Mouse (Mus musculus) embryonic facial prominence, embryonic 14.5 days (tissue): ENCODE results near the gene Dctn3. TPM values are rescaled to one million over a fixed set of nuclear protein-coding genes. Genes with fewer than 3 reads are reported as not detected.
"Not testable (repeated sequence)": the region's sequence is repeated elsewhere in the genome, so short reads cannot be mapped to it uniquely, and the experiment has no call there.

Experiments used
- ATAC-seq: fragments of 200-750 bp; cut with Nextera tagmentation; 2 replicates; pipeline ENCODE4 v1.8.0; 2017; ENCODE audit warnings: low read depth, moderate number of reproducible peaks, moderate TSS enrichment
- DNase-seq: peaks from one replicate; pipeline ENCODE4 v3.0.0-alpha.2; 2015; ENCODE audit warnings: low spot score
- H3K27ac ChIP-seq: fragments of 300-500 bp; sonication (generic); replicated peaks from 2 replicates; pipeline ENCODE4 v1.5.1; 2014; ENCODE audit warnings: low read depth, mild to moderate bottlenecking, low read length, moderate library complexity
- H3K27me3 ChIP-seq: fragments of 300-500 bp; sonication (generic); replicated peaks from 2 replicates; pipeline ENCODE4 v1.6.1; 2014; ENCODE audit warnings: low read length; ENCODE audit not compliant: control insufficient read depth, insufficient read depth
- H3K36me3 ChIP-seq: fragments of 300-500 bp; sonication (generic); 2 replicates; pipeline ENCODE4 v1.6.1; 2014; ENCODE audit warnings: low read length, mixed read lengths; ENCODE audit not compliant: control insufficient read depth, insufficient read depth
- H3K4me1 ChIP-seq: fragments of 300-500 bp; sonication (generic); 2 replicates; pipeline ENCODE4 v1.6.1; 2014; ENCODE audit warnings: antibody characterized with exemption, low read length; ENCODE audit not compliant: control insufficient read depth, insufficient read depth
- H3K4me2 ChIP-seq: fragments of 300-500 bp; sonication (generic); 2 replicates; pipeline ENCODE4 v1.6.1; 2014; ENCODE audit warnings: low read depth, mild to moderate bottlenecking, low read length, moderate library complexity, mixed read lengths
- H3K4me3 ChIP-seq: fragments of 300-500 bp; sonication (generic); 2 replicates; pipeline ENCODE4 v1.5.1; 2014; ENCODE audit warnings: low read depth, mild to moderate bottlenecking, low read length
- H3K9ac ChIP-seq: fragments of 300-500 bp; sonication (generic); 2 replicates; pipeline ENCODE4 v1.6.1; 2014; ENCODE audit warnings: low read depth, mild to moderate bottlenecking, low read length, moderate library complexity, mixed read lengths
- H3K9me3 ChIP-seq: fragments of 300-500 bp; sonication (generic); 2 replicates; pipeline ENCODE4 v1.6.1; 2016; ENCODE audit warnings: low read length; ENCODE audit not compliant: control insufficient read depth
- WGBS: fragments of 180-500 bp; shearing (Covaris S2); extraction: QIAGEN DNeasy Blood & Tissue Kit; methylation state at CpG from one replicate; pipeline ENCODE4 v1.1.7; 2014; 5-methylcytosine and 5-hydroxymethylcytosine counted together
- polyA plus RNA-seq: library from polyadenylated mRNA; unstranded; fragments of >200 nt; fragmentation: Nextera tagmentation; extraction: Ambion mirVana; gene quantifications from 2 replicates; pipeline ENCODE4 v1.2.1, GENCODE M21; 2014

Dctn3 gene
- polyA plus RNA-seq = 112 and 117 TPM in 2 replicates

- Histone ChIP-seq H3K9ac (peak within 1 kb of the TSS; percentile 81), H3K4me3 (peak within 1 kb of the TSS; percentile 65), H3K4me2 (peak within 1 kb of the TSS; percentile 75), H3K27me3 (peaks cover 42% of the 10 kb centered on the region), H3K36me3 (peaks cover 21% of the 10 kb centered on the region; the same call in 1 of the 2 replicates), H3K9me3 (no peaks in the 10 kb centered on the region), H3K27ac (no peak within 1 kb of the TSS), H3K4me1 (peaks cover 7% of the 10 kb centered on the region; the same call in 1 of the 2 replicates)
- under 1% methylated on average over 27 of the region's 27 CpGs for WGBS
- peak; percentile 99 for DNase-seq
- ATAC-seq = peak; percentile 96
Measured at GRCm38 (mm10) chr4:41722918-41723351, at the start of gene Dctn3. TSS of gene Dctn3 (minus strand) at chr4:41723170.

- H3K4me1 ChIP-seq, H3K4me3 ChIP-seq, ATAC-seq, DNase-seq, H3K4me2 ChIP-seq, H3K9ac ChIP-seq, H3K9me3 ChIP-seq, H3K27me3 ChIP-seq, H3K27ac ChIP-seq: not testable (repeated sequence)
- 74% methylated on average over 9 of the region's 10 CpGs for WGBS
- H3K36me3 ChIP-seq = peaks cover 22% of the 10 kb centered on the region
Measured at GRCm38 (mm10) chr4:41767301-41767700, 44.3 kb upstream of the Dctn3 start.

GRCm38 (mm10) chr4:41763176-41763575 is 40.2 kb upstream of the Dctn3 start:
- H3K4me2 ChIP-seq = peak overlapping the region; percentile 69
- ATAC-seq, H3K9me3 ChIP-seq, H3K27me3 ChIP-seq, DNase-seq: not testable (repeated sequence)
- H3K4me1 ChIP-seq = peaks cover 16% of the 10 kb centered on the region
- H3K36me3 ChIP-seq = peaks cover 21% of the 10 kb centered on the region
- H3K9ac ChIP-seq = peak overlapping the region; percentile 63
- 54% methylated on average over 3 of the region's 6 CpGs for WGBS
- H3K27ac ChIP-seq = peak overlapping the region; percentile 97
- peak overlapping the region; percentile 52 for H3K4me3 ChIP-seq

- ATAC-seq = peak; percentile 75
Measured at GRCm38 (mm10) chr4:41762688-41763114, 39.7 kb upstream of the Dctn3 start.

GRCm38 (mm10) chr4:41762099-41762687 is 39.2 kb upstream of the Dctn3 start:
- peaks cover 16% of the 10 kb centered on the region for H3K4me1 ChIP-seq
- 22% methylated on average over 6 of the region's 8 CpGs for WGBS
- no peaks in the 10 kb centered on the region for H3K27me3 ChIP-seq
- DNase-seq = peak; percentile 93
- H3K9me3 ChIP-seq = no peaks in the 10 kb centered on the region
- ATAC-seq = peak; percentile 79
- peak overlapping the region; percentile 97 for H3K27ac ChIP-seq
- H3K36me3 ChIP-seq = peaks cover 17% of the 10 kb centered on the region
- H3K4me3 ChIP-seq = peak overlapping the region; percentile 52
- H3K9ac ChIP-seq = peak overlapping the region; percentile 63
- H3K4me2 ChIP-seq = peak overlapping the region; percentile 69

More at GRCm38 (mm10) chr4:41762688-41763114, 39.7 kb upstream of the Dctn3 start:
- peak overlapping the region; percentile 69 for H3K4me2 ChIP-seq
- peak overlapping the region; percentile 97 for H3K27ac ChIP-seq
- peak; percentile 93 for DNase-seq
- peak overlapping the region; percentile 52 for H3K4me3 ChIP-seq
- H3K9ac ChIP-seq = peak overlapping the region; percentile 63
- H3K27me3 ChIP-seq, H3K9me3 ChIP-seq: not testable (repeated sequence)
- peaks cover 16% of the 10 kb centered on the region for H3K4me1 ChIP-seq
- WGBS = 25% methylated on average over 8 of the region's 8 CpGs
- peaks cover 16% of the 10 kb centered on the region for H3K36me3 ChIP-seq

- Histone ChIP-seq H3K36me3 (peaks cover 18% of the 10 kb centered on the region), H3K4me2 (peak overlapping the region; percentile 69), H3K27me3 (no peaks in the 10 kb centered on the region), H3K27ac (peak overlapping the region; percentile 97), H3K9ac (peak overlapping the region; percentile 63), H3K9me3 (no peaks in the 10 kb centered on the region), H3K4me3 (peak overlapping the region; percentile 52), H3K4me1 (peaks cover 16% of the 10 kb centered on the region)
- DNase-seq (peak; percentile 26), ATAC-seq (no peak)
Measured at GRCm38 (mm10) chr4:41761680-41762079, 38.7 kb upstream of the Dctn3 start.

- 49% methylated on average over 4 of the region's 4 CpGs for WGBS
Measured at GRCm38 (mm10) chr4:41760911-41761310, 37.9 kb upstream of the Dctn3 start.

GRCm38 (mm10) chr4:41760288-41760721 is 37.3 kb upstream of the Dctn3 start:
- H3K27me3 ChIP-seq = no peaks in the 10 kb centered on the region
- H3K4me2 ChIP-seq = peak overlapping the region; percentile 69
- peak overlapping the region; percentile 52 for H3K4me3 ChIP-seq
- 0 out of 2 replicates have a peak, but pooled peaks cover 6% of the 10 kb centered on the region for H3K36me3 ChIP-seq
- H3K9ac ChIP-seq = peak overlapping the region; percentile 63
- H3K9me3 ChIP-seq = no peaks in the 10 kb centered on the region
- H3K4me1 ChIP-seq = peaks cover 16% of the 10 kb centered on the region
- WGBS = under 1% methylated on average over 14 of the region's 15 CpGs
- peak; percentile 91 for ATAC-seq
- peak; percentile 96 for DNase-seq
- H3K27ac ChIP-seq = peak overlapping the region; percentile 97

More at GRCm38 (mm10) chr4:41760911-41761310, 37.9 kb upstream of the Dctn3 start:
- Histone ChIP-seq H3K36me3 (peaks cover 11% of the 10 kb centered on the region), H3K27ac (peak overlapping the region; percentile 97), H3K9ac (peak overlapping the region; percentile 63), H3K4me2 (peak overlapping the region; percentile 69), H3K27me3 (no peaks in the 10 kb centered on the region), H3K4me3 (peak overlapping the region; percentile 52), H3K9me3 (no peaks in the 10 kb centered on the region), H3K4me1 (peaks cover 16% of the 10 kb centered on the region)
- ATAC-seq = no peak
- no peak for DNase-seq
